Mouse (Mus musculus) activated CD4-positive, CD25-positive, alpha-beta regulatory T cell, adult 4 months (primary cell): ENCODE data around the gene Rccd1. TPM values are rescaled to one million over a fixed set of nuclear protein-coding genes. Genes with fewer than 3 reads are reported as not detected.

Experiments used
- ATAC-seq: one replicate; pipeline ENCODE4 v1.8.0; 2017
- polyA plus RNA-seq, 2 experiments: library from polyadenylated mRNA; unstranded; fragments of 100-300 nt; shearing (Covaris generic); gene quantifications; one replicate each; pipeline ENCODE4 v1.2.1; 2017

The Rccd1 gene
- polyA plus RNA-seq, 2 experiments from 2014 or later: 4.4 to 4.6 TPM

GRCm38 (mm10) chr7:80298754-80299153 is 25.5 kb downstream of the Rccd1 start:
- ATAC-seq: no peak

GRCm38 (mm10) chr7:80297041-80297440 is 27.2 kb downstream of the Rccd1 start:
- no peak for ATAC-seq

GRCm38 (mm10) chr7:80296462-80296861 is 27.8 kb downstream of the Rccd1 start:
- no peak for ATAC-seq

GRCm38 (mm10) chr7:80294764-80295648 is 29.2 kb downstream of the Rccd1 start:
- ATAC-seq: peak; percentile 4

- peak; percentile 94 for ATAC-seq
These were observed 30.0 kb downstream of the Rccd1 start, which contains the start of gene Prc1 for GRCm38 (mm10) chr7:80294062-80294763. Gene Prc1 (plus strand): TSS chr7:80294450.

GRCm38 (mm10) chr7:80287736-80288135 is 36.5 kb downstream of the Rccd1 start:
- no peak for ATAC-seq

- ATAC-seq: no peak
These were observed 38.5 kb downstream of the Rccd1 start for GRCm38 (mm10) chr7:80285725-80286124.

- ATAC-seq: no peak
These were observed 39.9 kb downstream of the Rccd1 start for GRCm38 (mm10) chr7:80284391-80284790.

- no peak for ATAC-seq
These were observed 40.9 kb downstream of the Rccd1 start for GRCm38 (mm10) chr7:80283226-80283918.

- no peak for ATAC-seq
These were observed 42.6 kb downstream of the Rccd1 start for GRCm38 (mm10) chr7:80281646-80282045.

- no peak for ATAC-seq
These were observed 43.3 kb downstream of the Rccd1 start for GRCm38 (mm10) chr7:80280998-80281397.

- no peak for ATAC-seq
These were observed 44.2 kb downstream of the Rccd1 start for GRCm38 (mm10) chr7:80280032-80280431.

GRCm38 (mm10) chr7:80276374-80276773 is 47.9 kb downstream of the Rccd1 start:
- ATAC-seq: no peak

GRCm38 (mm10) chr7:80273456-80273855 is 50.8 kb downstream of the Rccd1 start:
- no peak for ATAC-seq

GRCm38 (mm10) chr7:80269751-80270255 is 54.5 kb downstream of the Rccd1 start:
- no peak for ATAC-seq

GRCm38 (mm10) chr7:80268897-80269750 is 55.1 kb downstream of the Rccd1 start, which contains the start of gene Vps33b:
Gene Vps33b (plus strand): TSS chr7:80269649.
- peak; percentile 97 for ATAC-seq

GRCm38 (mm10) chr7:80267764-80268163 is 56.5 kb downstream of the Rccd1 start:
- ATAC-seq: no peak

GRCm38 (mm10) chr7:80264606-80265005 is 59.6 kb downstream of the Rccd1 start:
- no peak for ATAC-seq

GRCm38 (mm10) chr7:80261372-80261990 is 62.8 kb downstream of the Rccd1 start:
- ATAC-seq: peak; percentile 56

- peak; percentile 95 for ATAC-seq
These were observed 63.5 kb downstream of the Rccd1 start, which contains the start of gene Ngrn for GRCm38 (mm10) chr7:80260625-80261371. Gene Ngrn (plus strand): TSS chr7:80261215.
